Mouse (Mus musculus): Measurements from ENCODE around the gene Tagap1.
"Not testable (repeated sequence)": the region's sequence is repeated elsewhere in the genome, so short reads cannot be mapped to it uniquely, and the experiment has no call there.

Tagap1 gene

GRCm38 (mm10) chr17:6960776-6961175 is at the start of gene Tagap1:
Tagap1 (minus strand) TSS chr17:6961156.
- not testable (repeated sequence) for DNase-seq (ENCODE audit: low read depth, low spot score)

- not testable (repeated sequence) for DNase-seq (ENCODE audit: low read depth, low spot score)
Observed at GRCm38 (mm10) chr17:7009901-7010300, 48.9 kb upstream of the Tagap1 start.

- DNase-seq (ENCODE audit: low read depth, low spot score), result not testable (repeated sequence)
Observed at GRCm38 (mm10) chr17:7009440-7009839, 48.5 kb upstream of the Tagap1 start.

GRCm38 (mm10) chr17:7008885-7009284 is 47.9 kb upstream of the Tagap1 start:
- DNase-seq (ENCODE audit: low read depth, low spot score), result not testable (repeated sequence)

GRCm38 (mm10) chr17:7005646-7006045 is 44.7 kb upstream of the Tagap1 start:
- DNase-seq (ENCODE audit: low read depth, low spot score), result not testable (repeated sequence)

- DNase-seq (ENCODE audit: low read depth, low spot score), result not testable (repeated sequence)
Observed at GRCm38 (mm10) chr17:7003392-7003791, 42.4 kb upstream of the Tagap1 start.

- DNase-seq (ENCODE audit: low read depth, low spot score), result not testable (repeated sequence)
Observed at GRCm38 (mm10) chr17:7001790-7002585, 41.0 kb upstream of the Tagap1 start.

- DNase-seq (ENCODE audit: low read depth, low spot score), result not testable (repeated sequence)
Observed at GRCm38 (mm10) chr17:6997778-6998490, 37.0 kb upstream of the Tagap1 start.

- not testable (repeated sequence) for DNase-seq (ENCODE audit: low read depth, low spot score)
Observed at GRCm38 (mm10) chr17:6996826-6997225, 35.9 kb upstream of the Tagap1 start.

GRCm38 (mm10) chr17:6995504-6995903 is 34.5 kb upstream of the Tagap1 start:
- not testable (repeated sequence) for DNase-seq (ENCODE audit: low read depth, low spot score)

- DNase-seq (ENCODE audit: low read depth, low spot score), result not testable (repeated sequence)
Observed at GRCm38 (mm10) chr17:6986118-6986517, 25.2 kb upstream of the Tagap1 start.

- not testable (repeated sequence) for DNase-seq (ENCODE audit: low read depth, low spot score)
Observed at GRCm38 (mm10) chr17:6980144-6980543, 19.2 kb upstream of the Tagap1 start.

GRCm38 (mm10) chr17:6979380-6979779 is 18.4 kb upstream of the Tagap1 start:
- DNase-seq (ENCODE audit: low read depth, low spot score), result not testable (repeated sequence)

- DNase-seq (ENCODE audit: low read depth, low spot score), result not testable (repeated sequence)
Observed at GRCm38 (mm10) chr17:6978287-6979248, 17.6 kb upstream of the Tagap1 start, which contains the start of gene Gm49721. Gm49721 (plus strand) TSS chr17:6978904.

GRCm38 (mm10) chr17:6974985-6975384 is 14.0 kb upstream of the Tagap1 start:
- DNase-seq (ENCODE audit: low read depth, low spot score), result not testable (repeated sequence)

- DNase-seq (ENCODE audit: low read depth, low spot score), result not testable (repeated sequence)
Observed at GRCm38 (mm10) chr17:6972836-6973396, 12.0 kb upstream of the Tagap1 start.

- DNase-seq (ENCODE audit: low read depth, low spot score), result not testable (repeated sequence)
Observed at GRCm38 (mm10) chr17:6971238-6971637, 10.3 kb upstream of the Tagap1 start.

GRCm38 (mm10) chr17:6970334-6970733 is 9.4 kb upstream of the Tagap1 start, which contains the start of gene Rnaset2b:
Rnaset2b (plus strand) TSS chr17:6970634.
- not testable (repeated sequence) for DNase-seq (ENCODE audit: low read depth, low spot score)

GRCm38 (mm10) chr17:6967673-6968072 is 6.7 kb upstream of the Tagap1 start:
- not testable (repeated sequence) for DNase-seq (ENCODE audit: low read depth, low spot score)

- not testable (repeated sequence) for DNase-seq (ENCODE audit: low read depth, low spot score)
Observed at GRCm38 (mm10) chr17:6965364-6965763, 4.4 kb upstream of the Tagap1 start.

- DNase-seq (ENCODE audit: low read depth, low spot score), result not testable (repeated sequence)
Observed at GRCm38 (mm10) chr17:6962936-6963335, 2.0 kb upstream of the Tagap1 start.

All from WW6 (cell line).